17 mouse cellular contexts compared by ENCODE assay signal in genomic region chr2:68431024-68431962, GRCm38 (mm10). TPM values are rescaled to one million over a fixed set of nuclear protein-coding genes. Genes with fewer than 3 reads are reported as not detected.
DNase-seq lines count a peak whose midpoint lies in the region; ATAC-seq lines count a peak whose summit lies in the region.
"Had no signal": no experiment of that assay in that cellular context is flagged by ENCODE, and none has a peak within 500 bp of the region (broad histone marks: within the 10 kb centered on the region; RNA-seq: fewer than 3 reads in every experiment).

No protein-coding gene starts in this region.

- H3K27me3 ChIP-seq in heart, embryonic 13.5 days (replicated peaks), result no peaks in the 10 kb centered on the region
- no peaks in the 10 kb centered on the region for H3K27me3 ChIP-seq in intestine, embryonic 16.5 days (replicated peaks; ENCODE audit: control insufficient read depth, insufficient read depth, low read length)
- no peaks in the 10 kb centered on the region for H3K27me3 ChIP-seq in stomach, embryonic 14.5 days (ENCODE audit: control insufficient read depth, insufficient read depth, low read length)
- H3K27me3 ChIP-seq: limb, embryonic 12.5 days; midbrain, embryonic 12.5 days had no signal

- peak; percentile 68; the same call in 1 of the 2 replicates for ATAC-seq in heart, embryonic 13.5 days (ENCODE audit: extremely low read depth, insufficient number of reproducible peaks, low FRiP score, low TSS enrichment)
- ATAC-seq in intestine, embryonic 16.5 days, result peak; percentile 52
- ATAC-seq in stomach, embryonic 14.5 days (ENCODE audit: insufficient number of reproducible peaks, insufficient read depth, low FRiP score, low read depth), result peak; percentile 60; the same call in 1 of the 2 replicates

- no peak overlapping the region for H3K4me3 ChIP-seq in heart, embryonic 13.5 days
- H3K4me3 ChIP-seq in intestine, embryonic 16.5 days (ENCODE audit: low read length), result no peak overlapping the region
- H3K4me3 ChIP-seq in stomach, embryonic 14.5 days (ENCODE audit: low read depth, low read length), result no peak overlapping the region
- H3K4me3 ChIP-seq: limb, embryonic 12.5 days; midbrain, embryonic 12.5 days; myocyte had no signal

- H3K4me2 ChIP-seq in heart, embryonic 13.5 days, result peak overlapping the region; percentile 40
- H3K4me2 ChIP-seq in intestine, embryonic 16.5 days (ENCODE audit: low read depth, low read length), result no peak overlapping the region
- H3K4me2 ChIP-seq in stomach, embryonic 14.5 days (replicated peaks; ENCODE audit: low read depth, low read length), result no peak overlapping the region
- H3K4me2 ChIP-seq: hindbrain, embryonic 14.5 days; limb, embryonic 12.5 days; midbrain, embryonic 12.5 days had no signal

- peaks cover 89% of the 10 kb centered on the region for H3K4me1 ChIP-seq in heart, embryonic 13.5 days
- peaks cover 23% of the 10 kb centered on the region for H3K4me1 ChIP-seq in intestine, embryonic 16.5 days (ENCODE audit: control insufficient read depth, insufficient read depth, low read length)
- H3K4me1 ChIP-seq in stomach, embryonic 14.5 days (ENCODE audit: control insufficient read depth, insufficient read depth, low read length), result peaks cover 5% of the 10 kb centered on the region; the same call in 1 of the 2 replicates

- H3K9me3 ChIP-seq in heart, embryonic 13.5 days, result no peaks in the 10 kb centered on the region
- H3K9me3 ChIP-seq in intestine, embryonic 16.5 days (ENCODE audit: control insufficient read depth, low read length), result no peaks in the 10 kb centered on the region
- H3K9me3 ChIP-seq in stomach, embryonic 14.5 days (ENCODE audit: control insufficient read depth, low read depth, low read length), result no peaks in the 10 kb centered on the region
- H3K9me3 ChIP-seq: limb, embryonic 12.5 days; midbrain, embryonic 12.5 days had no signal

- WGBS in heart, embryonic 13.5 days, result 38% methylated on average over 14 of the region's 14 CpGs
- 73% methylated on average over 14 of the region's 14 CpGs for WGBS in intestine, embryonic 16.5 days
- WGBS in stomach, embryonic 14.5 days, result 72% methylated on average over 14 of the region's 14 CpGs

- DNase-seq in lung, adult 18-20 months, result peak; percentile 35 to 65
- DNase-seq in lung, postnatal 10 days, result no peak
- no peak for DNase-seq in kidney, adult 8-10 months
- DNase-seq in right cerebral cortex, adult 2 months (ENCODE audit: low spot score in 2 of 2), result no peak
- no peak for DNase-seq in ovary, postnatal 36 days (ENCODE audit: low spot score)
- DNase-seq: adrenal gland, postnatal 10 days; cerebellum, postnatal 14 days; gastrocnemius, postnatal 36 days; layer of hippocampus, postnatal 36 days; right cerebral cortex, postnatal 4 days had no signal

- peak overlapping the region; percentile 95 for H3K27ac ChIP-seq in heart, embryonic 13.5 days (replicated peaks)
- 0 out of 2 replicates have a peak overlapping the region, but pooled peaks have one; percentile 12 for H3K27ac ChIP-seq in intestine, embryonic 16.5 days (ENCODE audit: low read length)
- H3K27ac ChIP-seq in stomach, embryonic 14.5 days (ENCODE audit: low read length), result peak overlapping the region; percentile 53; the same call in 1 of the 2 replicates
- H3K27ac ChIP-seq: hindbrain, embryonic 14.5 days; limb, embryonic 12.5 days; midbrain, embryonic 12.5 days had no signal

- H3K36me3 ChIP-seq in heart, embryonic 13.5 days, result no peaks in the 10 kb centered on the region
- H3K36me3 ChIP-seq in intestine, embryonic 16.5 days (ENCODE audit: control insufficient read depth, insufficient read depth, low read length), result no peaks in the 10 kb centered on the region
- no peaks in the 10 kb centered on the region for H3K36me3 ChIP-seq in stomach, embryonic 14.5 days (ENCODE audit: control insufficient read depth, insufficient read depth, low read length)
- H3K36me3 ChIP-seq: limb, embryonic 12.5 days; midbrain, embryonic 12.5 days had no signal

- H3K9ac ChIP-seq in heart, embryonic 13.5 days, result peak overlapping the region; percentile 62
- H3K9ac ChIP-seq in intestine, embryonic 16.5 days (ENCODE audit: low read depth, low read length), result no peak overlapping the region
- no peak overlapping the region for H3K9ac ChIP-seq in stomach, embryonic 14.5 days (replicated peaks; ENCODE audit: low read depth, low read length)
- H3K9ac ChIP-seq: hindbrain, embryonic 14.5 days; limb, embryonic 12.5 days; midbrain, embryonic 12.5 days had no signal

RNA-seq across cellular contexts. Expression of gene Stk39, which starts 40.8 kb away (rescaled TPM):
- 49.6 and 51.5 TPM in 2 replicates for polyA plus RNA-seq in heart, embryonic 13.5 days (2015; fragmentation: Nextera tagmentation; extraction: Ambion mirVana)
- polyA plus RNA-seq in intestine, embryonic 16.5 days (2015; fragmentation: Nextera tagmentation; extraction: Ambion mirVana), result 4.5 and 5.9 TPM in 2 replicates
- 20.1 and 27.5 TPM in 2 replicates for polyA plus RNA-seq in stomach, embryonic 14.5 days (2014; fragmentation: Nextera tagmentation; extraction: Ambion mirVana)

Comparison
In these comparisons a context has a peak if more than half of its experiments do, and no peak if none do; other contexts are left out.
1. DNase-seq: peak in lung, adult 18-20 months (2 of 2); none in lung, postnatal 10 days (single experiment), kidney, adult 8-10 months (0 of 2), right cerebral cortex, adult 2 months (0 of 2) and ovary, postnatal 36 days (single experiment).
2. H3K27ac ChIP-seq: peak in every context shown above with its lines; median percentile 95 in heart, embryonic 13.5 days; 53 in stomach, embryonic 14.5 days; 12 in intestine, embryonic 16.5 days.
3. Peak in every context shown above with its lines, with median percentiles within 50 percentile points of each other: ATAC-seq.